Mouse (Mus musculus) frontal cortex, postnatal 25 days (tissue): ENCODE results near the gene Dlgap1.

ENCODE experiments used
- DNase-seq, 2 experiments: peaks; one replicate each; pipeline ENCODE4 v3.0.0; 2022; ENCODE audit warnings: low spot score in 2 of 2

The Dlgap1 gene

DNA sequence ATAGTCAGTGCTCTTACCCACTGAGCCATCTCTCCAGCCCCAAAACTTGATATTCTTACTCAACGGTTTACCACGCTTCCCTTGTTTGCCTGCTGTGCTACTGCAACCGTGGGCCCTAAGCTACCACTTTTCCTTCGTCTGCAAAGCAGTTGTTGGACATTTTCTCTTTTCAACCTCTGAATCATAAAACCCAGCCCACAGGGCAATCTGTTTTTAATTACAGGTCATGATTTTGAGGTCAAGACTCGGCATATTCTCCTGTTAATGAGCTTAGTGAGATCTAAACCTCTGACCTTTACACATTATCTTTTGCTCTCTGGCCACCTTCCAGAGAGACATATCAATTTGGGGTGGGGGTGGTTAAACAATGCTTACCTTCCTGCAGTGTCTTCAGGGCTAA lies 869.7 kb downstream of the Dlgap1 start:
- no peak for DNase-seq

DNA sequence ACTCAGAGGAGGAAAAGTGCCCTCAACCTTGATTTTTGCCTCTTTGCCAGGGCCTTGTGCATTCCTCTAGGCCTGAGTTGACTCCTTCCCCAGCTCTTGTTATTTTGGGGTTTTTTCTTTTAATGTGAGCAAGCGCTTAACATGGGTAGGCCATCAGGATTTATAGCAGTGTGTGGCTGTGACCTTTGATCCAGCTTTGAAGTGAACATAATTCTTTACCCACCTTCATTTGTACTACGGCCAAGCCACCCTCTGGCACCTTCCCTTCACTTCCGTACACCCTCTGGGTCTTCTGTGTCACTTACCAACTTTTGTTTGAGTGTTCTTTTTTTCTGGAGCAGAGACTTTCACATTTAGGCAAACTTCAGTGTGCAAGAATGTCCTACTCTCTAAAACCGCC lies 874.4 kb downstream of the Dlgap1 start:
- no peak for DNase-seq

DNA sequence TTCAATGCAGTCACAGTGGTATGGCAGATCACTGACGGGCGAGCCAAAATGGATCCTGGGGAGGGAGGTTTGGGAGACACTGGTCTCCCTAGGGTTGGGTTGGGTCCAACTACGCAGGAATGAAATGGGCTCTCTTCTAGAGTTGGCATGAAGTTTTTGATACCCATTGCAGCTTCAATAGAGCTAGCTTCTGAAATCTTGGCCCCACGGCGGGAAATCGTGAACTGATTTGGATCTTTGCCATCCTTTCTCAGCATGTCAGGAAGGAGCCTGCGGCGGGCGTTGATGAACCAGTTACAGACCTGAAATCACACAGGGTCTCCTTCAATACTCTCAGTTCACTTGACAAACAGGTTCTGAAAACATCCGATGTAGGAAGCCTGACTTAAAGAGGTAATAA lies 876.1 kb downstream of the Dlgap1 start:
- no peak for DNase-seq

DNA sequence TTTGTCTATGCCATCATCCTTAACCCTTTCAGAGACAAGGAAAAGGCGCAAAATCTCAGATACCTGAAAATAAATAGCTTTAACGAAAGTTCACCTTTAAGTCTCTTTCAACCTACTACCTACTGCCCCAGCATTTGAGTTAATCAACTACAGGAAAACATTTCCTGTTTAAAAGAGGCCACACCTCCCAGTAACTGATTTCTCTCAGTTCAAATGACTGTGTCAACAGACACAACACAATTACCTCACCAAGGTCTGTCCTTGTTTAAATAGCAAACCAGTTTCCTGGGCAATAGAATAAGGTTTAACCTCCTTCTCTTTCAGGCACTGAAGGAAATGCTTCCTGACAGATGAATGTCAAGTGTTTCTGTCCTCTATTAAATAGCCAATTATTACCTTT lies 876.7 kb downstream of the Dlgap1 start:
- DNase-seq: no peak

GRCm38 (mm10) chr17:70846111-70846644 lies 877.3 kb downstream of the Dlgap1 start:
- DNase-seq: no peak

DNA sequence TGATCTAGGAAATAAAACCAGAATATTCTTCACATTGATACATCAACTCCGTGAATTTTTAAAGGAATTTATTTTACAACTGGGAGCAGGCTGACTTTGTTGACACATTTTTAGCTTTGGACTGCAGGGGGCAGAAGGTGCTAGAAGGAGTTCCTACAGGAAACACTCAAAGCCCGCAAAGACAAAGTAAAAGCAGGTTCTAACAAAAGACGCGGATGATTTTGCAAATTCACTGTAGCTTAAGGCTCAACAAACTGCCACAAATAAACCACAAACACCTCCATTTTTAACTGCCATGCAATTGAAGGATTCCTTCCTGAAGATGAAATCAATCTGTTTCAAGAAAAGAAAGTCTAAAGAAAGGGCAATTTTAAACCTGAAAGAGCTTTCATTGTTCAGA lies 878.2 kb downstream of the Dlgap1 start:
- DNase-seq: no peak

- DNase-seq: no peak
Observed at GRCm38 (mm10) chr17:70847751-70848510, 879.1 kb downstream of the Dlgap1 start.

DNA sequence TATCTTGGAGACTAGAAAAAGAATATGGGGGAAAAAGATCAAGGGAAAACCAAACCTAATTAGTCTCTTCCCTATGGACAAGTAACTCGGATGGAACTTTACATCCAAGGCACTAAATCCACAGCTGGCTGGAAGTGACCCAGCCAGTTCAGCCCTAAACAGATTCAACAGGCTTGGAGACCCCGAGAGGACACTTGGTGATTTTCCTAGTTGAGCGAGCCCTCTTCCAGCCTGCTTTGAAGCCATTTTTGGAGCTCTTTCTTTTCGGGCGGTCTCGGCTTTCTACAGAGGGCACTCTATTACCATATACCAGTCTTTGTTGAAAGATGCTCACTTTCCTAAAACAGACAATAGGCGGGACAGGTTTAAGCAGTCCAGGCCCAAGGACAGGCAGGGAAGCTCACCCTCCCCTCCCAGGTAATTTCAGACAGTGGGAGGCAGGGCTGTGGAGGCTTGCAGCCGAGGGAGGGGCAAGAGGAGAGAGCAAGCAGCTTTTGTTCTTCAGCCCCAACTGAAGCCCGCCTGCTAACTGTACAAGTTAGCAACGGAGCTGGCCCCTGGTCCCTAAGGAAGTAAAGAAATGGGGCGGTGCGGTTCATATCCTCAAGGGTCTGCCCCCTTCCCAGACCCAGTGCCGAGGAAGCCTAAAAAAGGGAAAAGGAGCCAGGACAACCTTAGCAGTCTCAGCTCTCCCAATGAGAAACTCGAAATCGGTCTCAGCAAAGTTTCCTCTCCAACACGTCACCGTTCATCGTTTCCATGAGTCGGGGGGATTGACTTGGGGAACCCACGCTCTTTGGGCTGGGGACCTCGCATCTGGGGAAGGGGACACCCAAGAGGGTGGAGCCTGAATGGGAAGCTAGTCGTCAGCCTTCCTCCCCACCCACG lies 879.9 kb downstream of the Dlgap1 start:
- DNase-seq: no peak

GRCm38 (mm10) chr17:70849399-70850232 lies 880.7 kb downstream of the Dlgap1 start:
- DNase-seq: peak in 1 of 2 experiments; percentile 45

GRCm38 (mm10) chr17:70850233-70850995 lies 881.5 kb downstream of the Dlgap1 start:
- DNase-seq: no peak

- DNase-seq: no peak
Observed at GRCm38 (mm10) chr17:70850996-70851991, 882.4 kb downstream of the Dlgap1 start.

DNA sequence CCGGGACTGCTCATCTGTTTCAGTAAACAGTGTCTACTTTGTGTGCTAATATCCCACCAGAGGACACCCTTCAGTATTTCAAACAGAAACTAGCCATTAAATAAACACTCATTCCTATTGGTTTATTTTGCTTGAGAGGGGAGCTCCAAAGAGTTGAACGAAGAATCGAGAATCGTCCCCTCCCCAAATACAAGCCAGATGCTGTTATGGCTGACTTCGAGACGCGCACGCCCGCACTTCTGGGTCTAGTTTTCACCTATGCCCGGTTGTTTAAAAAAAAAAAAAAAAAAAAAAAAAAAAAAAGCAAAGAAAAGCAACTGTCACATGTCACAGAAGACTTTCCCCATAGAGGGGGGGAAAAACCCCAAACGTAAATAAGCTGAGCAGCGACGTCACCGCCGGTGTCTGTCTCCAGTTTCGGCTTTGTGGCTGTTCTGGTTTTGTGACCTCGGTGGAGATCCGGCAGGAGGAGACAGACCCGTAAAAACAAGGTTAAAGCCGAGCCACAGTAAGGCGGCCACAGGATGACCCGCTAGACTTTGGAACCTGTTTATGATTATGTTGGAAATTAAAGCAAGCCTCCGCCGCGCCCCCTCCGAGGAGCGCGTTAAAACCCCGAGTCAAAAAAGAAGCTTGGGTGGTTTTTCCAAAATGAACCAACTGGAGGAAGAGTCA lies 883.3 kb downstream of the Dlgap1 start:
- DNase-seq: no peak

DNA sequence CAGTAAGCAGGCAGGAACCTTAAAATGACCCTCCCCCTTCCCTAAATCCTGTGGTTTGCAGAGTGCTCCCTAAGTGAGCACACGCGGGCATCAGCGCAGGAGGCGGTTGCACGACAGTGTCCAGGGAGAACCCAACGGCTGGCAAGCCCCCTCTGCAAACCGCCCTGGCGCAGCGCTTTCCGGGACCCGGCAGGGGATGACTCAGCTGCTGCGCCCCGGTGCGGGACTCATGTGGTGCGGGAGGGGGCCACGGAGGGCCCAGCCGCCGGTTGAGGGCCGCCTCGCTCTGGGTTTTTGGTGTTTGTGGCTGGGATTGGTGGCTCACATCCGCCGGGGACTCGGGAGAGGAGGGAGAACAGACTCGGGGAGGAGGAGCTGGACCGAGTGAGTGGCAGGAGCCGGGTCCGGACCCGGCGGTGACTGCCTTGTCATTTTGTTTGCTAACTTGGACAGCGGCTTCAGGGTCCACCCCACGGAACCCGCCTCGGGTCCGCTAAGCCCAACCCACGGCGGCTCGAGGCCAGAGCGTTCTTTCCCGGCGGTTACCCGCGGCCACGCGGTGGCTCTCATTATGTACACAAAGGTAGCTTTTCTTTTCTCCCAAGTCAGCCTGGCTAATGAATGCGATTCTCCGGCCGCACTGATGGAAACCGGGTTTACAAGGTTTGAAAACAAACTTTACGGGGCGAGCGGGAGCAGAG lies 884.0 kb downstream of the Dlgap1 start:
- DNase-seq: no peak

DNA sequence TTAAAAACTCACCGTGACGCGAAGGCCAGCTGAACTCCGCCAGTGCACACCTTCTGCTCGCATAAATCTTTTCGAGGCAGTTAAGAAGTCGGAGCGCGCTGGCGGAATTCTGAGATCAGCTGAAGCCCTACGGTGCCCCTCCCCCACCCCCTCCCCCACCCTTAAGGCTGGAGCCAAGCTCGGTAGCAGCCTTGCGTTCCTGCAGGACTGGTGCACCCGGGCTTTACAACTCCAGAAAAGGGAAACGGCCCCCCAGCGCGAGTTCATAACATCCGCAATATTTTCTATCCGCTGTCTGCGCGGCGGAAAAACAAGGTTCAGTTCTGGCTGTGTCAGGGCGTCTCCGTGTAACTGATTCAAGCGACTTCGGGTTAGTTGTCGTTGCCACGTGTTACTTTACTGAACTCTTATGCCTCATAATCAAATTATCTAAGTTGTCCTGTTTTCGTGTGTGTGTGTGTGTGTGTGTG lies 884.6 kb downstream of the Dlgap1 start, which contains the start of gene Tgif1:
Gene Tgif1, minus strand, starts transcription at position 111 of the 470 bp plus-strand sequence.
- DNase-seq: no peak

DNA sequence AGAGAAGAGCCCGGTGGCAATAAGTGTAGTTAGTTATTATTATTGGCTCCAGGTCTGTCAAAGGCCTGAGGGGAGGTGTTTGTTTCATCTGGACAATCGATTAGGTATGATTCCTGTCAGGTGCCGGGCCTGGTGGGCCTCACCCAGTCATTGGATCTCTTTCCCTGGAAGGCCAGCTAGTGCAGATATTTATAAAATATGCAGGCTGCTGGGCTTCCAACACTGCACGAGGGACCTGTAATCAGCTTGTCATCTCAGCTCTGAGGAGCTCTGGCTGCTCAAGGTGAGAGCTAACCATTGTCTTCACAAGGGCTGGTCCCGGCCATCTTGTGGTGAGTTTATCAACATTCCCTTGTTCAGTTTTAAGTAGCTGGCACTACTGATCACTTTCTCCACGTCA lies 885.1 kb downstream of the Dlgap1 start:
- DNase-seq: no peak

DNA sequence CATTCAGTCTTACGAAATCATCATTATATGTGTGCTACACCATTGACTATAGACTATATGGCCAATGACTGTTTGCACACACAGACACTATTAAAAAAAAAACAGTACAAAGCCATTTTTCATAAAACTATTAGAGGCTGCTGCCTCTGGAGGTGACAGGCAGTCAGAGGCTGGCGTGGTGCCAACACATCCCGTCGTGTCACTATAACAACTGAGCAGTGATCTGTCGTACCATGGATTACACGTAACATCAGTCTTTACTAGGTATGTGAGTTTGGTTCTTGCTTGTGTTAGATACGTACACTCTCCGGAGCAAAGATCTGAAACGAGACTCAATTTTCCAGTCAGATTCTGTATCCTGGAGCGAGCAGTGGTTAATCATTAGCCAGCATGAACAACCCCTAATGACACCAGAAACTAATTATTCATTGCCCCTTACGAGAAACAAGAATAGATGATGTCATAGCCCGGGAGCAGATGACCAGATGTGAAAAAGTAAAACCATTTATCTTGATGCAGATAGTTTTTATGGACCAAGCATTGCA lies 888.1 kb downstream of the Dlgap1 start:
- no peak for DNase-seq

DNA sequence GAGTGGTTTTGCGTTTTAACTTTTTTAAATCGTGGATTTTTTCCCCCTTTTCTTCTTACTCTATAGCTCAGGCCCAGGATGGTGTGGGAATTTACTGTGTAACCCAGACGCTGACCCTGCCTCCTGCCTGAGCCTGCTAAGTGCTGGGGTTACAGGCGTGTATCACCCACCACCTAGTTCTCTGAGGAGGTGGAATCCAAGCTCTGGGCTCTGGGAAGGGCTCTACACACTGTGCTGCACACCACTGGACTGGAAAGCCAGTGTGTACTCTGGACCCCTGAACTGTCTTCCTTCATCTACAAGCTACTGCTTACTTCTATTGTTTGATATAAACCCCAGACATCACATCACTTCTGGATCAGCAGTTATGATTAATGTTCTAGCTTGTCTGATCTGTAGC lies 889.9 kb downstream of the Dlgap1 start:
- DNase-seq: no peak

GRCm38 (mm10) chr17:70864117-70864516 lies 895.2 kb downstream of the Dlgap1 start:
- DNase-seq: no peak
